Mouse (Mus musculus) hindbrain, embryonic 15.5 days (tissue): Measurements from ENCODE around the gene Olfr1106. TPM values are rescaled to one million over a fixed set of nuclear protein-coding genes. Genes with fewer than 3 reads are reported as not detected.

Experiments used
- ATAC-seq: fragments of 200-750 bp; cut with Nextera tagmentation; 2 replicates; pipeline ENCODE4 v1.8.0; 2017; ENCODE audit warnings: low read depth, moderate number of reproducible peaks, moderate TSS enrichment; ENCODE audit not compliant: low FRiP score
- H3K27ac ChIP-seq: fragments of 300-500 bp; sonication (generic); replicated peaks from 2 replicates; pipeline ENCODE4 v1.5.1; 2015; ENCODE audit warnings: mild to moderate bottlenecking, inconsistent platforms
- H3K27me3 ChIP-seq: fragments of 300-500 bp; sonication (generic); 2 replicates; pipeline ENCODE4 v1.6.1; 2015; ENCODE audit warnings: control low read depth, inconsistent platforms
- H3K36me3 ChIP-seq: fragments of 300-500 bp; sonication (generic); 2 replicates; pipeline ENCODE4 v1.6.1; 2015; ENCODE audit warnings: control low read depth, inconsistent platforms
- H3K4me1 ChIP-seq: fragments of 300-500 bp; sonication (generic); replicated peaks from 2 replicates; pipeline ENCODE4 v1.6.1; 2015; ENCODE audit warnings: control low read depth, inconsistent platforms
- H3K4me2 ChIP-seq: fragments of 300-500 bp; sonication (generic); 2 replicates; pipeline ENCODE4 v1.6.1; 2015; ENCODE audit warnings: moderate library complexity, mild to moderate bottlenecking, inconsistent platforms
- H3K4me3 ChIP-seq: fragments of 300-500 bp; sonication (generic); 2 replicates; pipeline ENCODE4 v1.5.1; 2015; ENCODE audit warnings: mild to moderate bottlenecking, inconsistent platforms
- H3K9ac ChIP-seq: fragments of 300-500 bp; sonication (generic); 2 replicates; pipeline ENCODE4 v1.6.1; 2015; ENCODE audit warnings: inconsistent platforms
- H3K9me3 ChIP-seq: fragments of 300-500 bp; sonication (generic); 2 replicates; pipeline ENCODE4 v1.6.1; 2016; ENCODE audit warnings: control low read depth, inconsistent platforms
- WGBS: fragments of 180-500 bp; shearing (Covaris S2); methylation state at CpG from one replicate; pipeline ENCODE4 v1.1.7; 2015; 5-methylcytosine and 5-hydroxymethylcytosine counted together
- polyA plus RNA-seq: library from polyadenylated mRNA; unstranded; fragments of >200 nt; fragmentation: Nextera tagmentation; extraction: Ambion mirVana; gene quantifications from 2 replicates; pipeline ENCODE4 v1.2.1, GENCODE M21; 2015

Gene Olfr1106
- not detected in 2 replicates for polyA plus RNA-seq

DNA sequence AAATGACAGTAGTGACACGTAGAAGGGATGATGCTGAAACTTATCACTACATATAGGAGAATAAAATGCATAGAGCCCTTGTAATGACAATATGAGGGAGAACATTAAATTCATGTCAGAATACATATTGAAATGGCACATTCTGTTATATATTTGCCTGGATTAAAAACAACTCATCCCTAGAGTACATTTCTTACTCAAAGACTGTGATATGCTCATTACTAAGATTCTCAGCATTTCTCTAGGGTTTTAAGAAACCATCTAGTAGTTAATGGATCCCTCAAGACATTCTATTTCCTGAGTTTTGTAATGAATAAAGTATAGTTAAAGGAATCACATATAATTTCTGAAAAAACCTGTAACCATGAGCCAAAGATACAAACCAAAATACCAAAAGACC, at the start of gene Olfr1106:
Gene Olfr1106 (minus strand): TSS at position 101 of the 400 bp plus-strand sequence.
- H3K4me3 ChIP-seq: no peak within 1 kb of the TSS
- no peak within 1 kb of the TSS for H3K27ac ChIP-seq
- no peaks in the 10 kb centered on the region for H3K27me3 ChIP-seq
- H3K4me1 ChIP-seq: no peaks in the 10 kb centered on the region
- H3K4me2 ChIP-seq: no peak within 1 kb of the TSS
- H3K9me3 ChIP-seq: no peaks in the 10 kb centered on the region
- H3K9ac ChIP-seq: no peak within 1 kb of the TSS
- no peak for ATAC-seq
- no peaks in the 10 kb centered on the region for H3K36me3 ChIP-seq
- WGBS: 82% methylated on average over 1 of the region's 1 CpGs

DNA sequence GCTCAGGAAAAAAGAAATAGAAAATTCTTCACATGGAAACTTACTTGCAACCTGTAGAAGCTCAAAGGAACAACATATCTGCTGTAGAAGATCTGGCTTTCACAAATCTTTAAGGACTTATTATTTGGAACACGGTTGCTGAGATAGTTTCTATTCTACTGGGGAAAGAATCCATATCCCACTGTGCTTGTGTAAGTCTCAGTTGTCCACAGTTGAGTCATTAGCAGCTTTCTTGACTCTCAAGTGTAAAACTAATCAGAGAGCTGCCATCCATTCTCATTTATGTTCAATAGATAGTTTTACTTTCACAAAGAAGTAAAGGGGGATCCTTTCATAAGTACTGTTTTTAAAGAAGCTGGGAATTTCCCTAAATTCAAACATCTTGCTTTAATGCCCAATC, 43.8 kb upstream of the Olfr1106 start, which contains the start of gene Olfr1109:
Gene Olfr1109 (minus strand): TSS at position 101 of the 400 bp plus-strand sequence.
- Histone ChIP-seq H3K36me3 (no peaks in the 10 kb centered on the region), H3K27me3 (no peaks in the 10 kb centered on the region), H3K4me1 (no peaks in the 10 kb centered on the region), H3K9ac (no peak within 1 kb of the TSS), H3K4me3 (no peak within 1 kb of the TSS), H3K9me3 (no peaks in the 10 kb centered on the region), H3K27ac (no peak within 1 kb of the TSS), H3K4me2 (no peak within 1 kb of the TSS)
- no peak for ATAC-seq
- 59% methylated on average over 1 of the region's 1 CpGs for WGBS

DNA sequence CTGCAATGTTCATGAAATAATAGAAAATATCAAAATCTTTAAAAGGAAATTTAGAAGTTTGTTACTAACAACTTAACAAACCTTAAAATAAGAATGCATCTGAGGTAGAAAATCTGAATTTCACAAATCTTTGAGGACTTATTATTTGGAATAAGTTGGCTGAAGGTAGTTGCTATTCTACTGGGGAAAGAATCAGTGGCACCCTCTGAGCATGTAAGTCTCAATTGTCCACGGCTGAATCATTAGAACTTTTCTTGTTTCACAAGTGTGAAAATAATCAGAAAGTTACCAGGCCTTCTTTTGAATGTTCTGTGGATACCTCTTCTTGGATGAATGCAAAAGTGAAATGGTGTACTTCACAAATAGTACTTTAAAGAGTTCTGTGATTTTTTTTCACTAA, 23.6 kb upstream of the Olfr1106 start, which contains the start of gene Olfr1107:
Gene Olfr1107 (minus strand): TSS at position 101 of the 400 bp plus-strand sequence.
- H3K9ac ChIP-seq: no peak within 1 kb of the TSS
- H3K4me2 ChIP-seq: no peak within 1 kb of the TSS
- ATAC-seq: no peak
- no peak within 1 kb of the TSS for H3K27ac ChIP-seq
- no peaks in the 10 kb centered on the region for H3K9me3 ChIP-seq
- H3K36me3 ChIP-seq: no peaks in the 10 kb centered on the region
- H3K4me1 ChIP-seq: no peaks in the 10 kb centered on the region
- H3K4me3 ChIP-seq: no peak within 1 kb of the TSS
- H3K27me3 ChIP-seq: no peaks in the 10 kb centered on the region
- 91% methylated on average over 1 of the region's 1 CpGs for WGBS

DNA sequence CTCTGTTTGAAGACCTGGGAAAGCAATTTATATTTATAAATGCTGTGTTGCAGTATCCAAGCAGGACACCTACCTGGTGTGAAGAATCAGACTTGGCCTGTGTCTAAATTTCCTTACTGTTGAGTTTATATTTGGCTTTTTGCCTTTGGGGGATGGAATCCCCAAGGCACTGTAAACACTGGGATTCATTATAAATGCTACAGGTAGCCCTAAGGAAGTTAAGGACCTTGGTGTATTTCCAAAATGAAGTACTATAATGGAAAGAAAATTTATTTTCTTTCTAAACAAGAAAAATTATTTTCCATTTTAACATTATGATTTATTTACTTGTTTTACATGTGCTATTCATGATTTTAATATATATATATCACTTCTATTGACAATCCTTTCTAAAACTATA, 15.6 kb downstream of the Olfr1106 start, which contains the start of gene Olfr1105:
Gene Olfr1105 (minus strand): TSS at position 101 of the 400 bp plus-strand sequence.
- Histone ChIP-seq H3K36me3 (no peaks in the 10 kb centered on the region), H3K9me3 (no peaks in the 10 kb centered on the region), H3K27me3 (no peaks in the 10 kb centered on the region), H3K4me2 (no peak within 1 kb of the TSS), H3K4me3 (no peak within 1 kb of the TSS), H3K4me1 (no peaks in the 10 kb centered on the region), H3K27ac (no peak within 1 kb of the TSS), H3K9ac (no peak within 1 kb of the TSS)
- no peak for ATAC-seq

DNA sequence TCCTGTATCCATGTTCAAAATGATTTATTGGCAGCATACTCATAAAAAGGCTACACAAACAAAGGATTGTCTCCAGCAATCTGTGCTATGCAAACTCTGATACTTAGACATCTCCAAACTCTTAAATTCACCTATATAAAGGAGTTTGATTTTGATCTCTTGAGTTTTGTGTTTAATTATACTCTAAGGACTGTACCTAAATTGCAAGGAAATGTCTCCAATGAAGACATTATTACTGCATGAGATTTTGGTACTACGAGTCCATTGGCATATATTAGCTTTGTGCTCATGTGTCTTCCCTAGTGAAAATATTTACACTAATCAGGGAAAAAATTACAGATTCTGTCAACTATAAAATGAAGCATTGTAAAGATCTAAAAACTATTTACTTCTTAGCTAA, 25.1 kb downstream of the Olfr1106 start, which contains the start of gene Olfr1104:
Gene Olfr1104 (minus strand): TSS at position 101 of the 400 bp plus-strand sequence.
- H3K4me3 ChIP-seq: no peak within 1 kb of the TSS
- no peak for ATAC-seq
- no peaks in the 10 kb centered on the region for H3K9me3 ChIP-seq
- no peaks in the 10 kb centered on the region for H3K4me1 ChIP-seq
- no peak within 1 kb of the TSS for H3K27ac ChIP-seq
- H3K36me3 ChIP-seq: no peaks in the 10 kb centered on the region
- WGBS: 90% methylated on average over 1 of the region's 1 CpGs
- no peak within 1 kb of the TSS for H3K4me2 ChIP-seq
- no peak within 1 kb of the TSS for H3K9ac ChIP-seq
- H3K27me3 ChIP-seq: no peaks in the 10 kb centered on the region

DNA sequence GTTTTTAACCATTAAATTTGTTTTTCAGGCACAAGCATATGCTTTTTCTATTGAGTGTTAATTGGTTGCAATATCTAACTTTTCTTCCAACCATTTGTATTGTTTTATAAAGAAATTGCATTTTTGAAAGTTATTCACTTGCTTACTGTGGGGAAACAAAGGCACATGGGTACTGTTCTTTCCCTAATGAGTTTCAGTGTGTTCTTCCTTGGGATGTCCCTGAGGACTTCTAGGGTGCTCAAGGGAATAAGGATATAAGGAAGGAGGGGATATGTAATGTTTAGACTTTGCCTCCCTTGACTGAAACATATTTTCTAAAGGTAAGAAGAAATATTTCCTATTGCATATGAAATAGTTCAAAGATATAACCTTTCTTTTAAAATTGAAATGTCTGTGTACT, 54.0 kb downstream of the Olfr1106 start, which contains the start of gene Olfr1102:
Gene Olfr1102 (plus strand): TSS at position 301 of the 400 bp plus-strand sequence.
- Histone ChIP-seq H3K27ac (no peak within 1 kb of the TSS), H3K4me1 (no peaks in the 10 kb centered on the region), H3K36me3 (no peaks in the 10 kb centered on the region), H3K27me3 (no peaks in the 10 kb centered on the region), H3K9ac (no peak within 1 kb of the TSS), H3K9me3 (no peaks in the 10 kb centered on the region), H3K4me2 (no peak within 1 kb of the TSS), H3K4me3 (no peak within 1 kb of the TSS)
- ATAC-seq: no peak

Other genes starting within 250 kb of the Olfr1106 start
- gene Olfr141, start 242.3 kb downstream of the Olfr1106 start, polyA plus RNA-seq: not detected in 2 replicates
- not detected in 2 replicates for gene Olfr1094, start 227.6 kb downstream of the Olfr1106 start, polyA plus RNA-seq
- not detected in 2 replicates for gene Olfr1095, start 200.6 kb downstream of the Olfr1106 start, polyA plus RNA-seq
- not detected in 2 replicates for gene Gm13723, start 177.5 kb downstream of the Olfr1106 start, polyA plus RNA-seq
- not detected in 2 replicates for gene Olfr1097, start 160.1 kb downstream of the Olfr1106 start, polyA plus RNA-seq
- not detected in 2 replicates for gene Olfr1098, start 127.7 kb downstream of the Olfr1106 start, polyA plus RNA-seq
- gene Olfr1099, start 91.6 kb downstream of the Olfr1106 start, polyA plus RNA-seq: not detected in 2 replicates
- gene Olfr1100, start 72.3 kb downstream of the Olfr1106 start, polyA plus RNA-seq: not detected in 2 replicates
- gene Olfr1101, start 61.1 kb downstream of the Olfr1106 start, polyA plus RNA-seq: not detected in 2 replicates
- not detected in 2 replicates for gene Olfr1102, start 53.9 kb downstream of the Olfr1106 start, polyA plus RNA-seq
- not detected in 2 replicates for gene Olfr1104, start 25.2 kb downstream of the Olfr1106 start, polyA plus RNA-seq
- gene Olfr1105, start 15.7 kb downstream of the Olfr1106 start, polyA plus RNA-seq: not detected in 2 replicates
- not detected in 2 replicates for gene Olfr1107, start 23.5 kb upstream of the Olfr1106 start, polyA plus RNA-seq
- not detected in 2 replicates for gene Olfr1109, start 43.7 kb upstream of the Olfr1106 start, polyA plus RNA-seq
- gene Olfr259, start 62.3 kb upstream of the Olfr1106 start, polyA plus RNA-seq: not detected in 2 replicates
- gene Olfr1110, start 88.0 kb upstream of the Olfr1106 start, polyA plus RNA-seq: not detected in 2 replicates
- gene Olfr1111, start 100.4 kb upstream of the Olfr1106 start, polyA plus RNA-seq: not detected in 2 replicates
- not detected in 2 replicates for gene Olfr1112, start 135.5 kb upstream of the Olfr1106 start, polyA plus RNA-seq
- not detected in 2 replicates for gene Olfr1113, start 156.7 kb upstream of the Olfr1106 start, polyA plus RNA-seq
- gene Olfr1115, start 195.7 kb upstream of the Olfr1106 start, polyA plus RNA-seq: not detected in 2 replicates
- not detected in 2 replicates for gene Olfr1116, start 215.3 kb upstream of the Olfr1106 start, polyA plus RNA-seq